Mouse (Mus musculus) thymus, postnatal 14 days (tissue): ENCODE measurements at regions not wholly inside any gene's neighbourhood (a gene's known extent, or its start where the extent isn't known, plus 50 kb on each side); places are given as distances from the start of the nearest gene placed in this dataset.

Experiments used
- DNase-seq: peaks from one replicate; pipeline ENCODE4 v3.0.0; 2021

- no peak for DNase-seq
Measured at GRCm38 (mm10) chr4:142855635-142856034, 357.2 kb downstream of the Prdm2 start.

DNA sequence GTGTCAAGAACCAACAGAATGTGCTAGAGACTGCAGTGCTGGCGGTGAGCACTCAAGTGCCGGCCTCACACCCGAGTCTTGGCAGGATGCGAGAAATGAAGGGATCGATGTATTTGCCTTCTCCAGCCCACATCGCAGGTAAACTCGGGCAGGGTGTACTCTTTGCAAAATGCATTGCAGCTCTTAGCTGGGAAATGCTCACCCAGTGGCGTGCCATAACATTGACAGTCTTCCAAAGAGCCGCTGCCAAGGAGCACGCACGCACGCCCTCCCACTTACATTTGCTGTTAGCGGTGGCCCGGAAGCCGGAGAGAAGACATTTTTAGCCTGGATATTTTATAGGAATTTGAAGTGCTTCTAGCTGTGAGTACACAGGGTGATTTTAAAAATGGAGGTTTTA lies 358.9 kb downstream of the Prdm2 start:
- no peak for DNase-seq

- DNase-seq, result no peak
Measured at GRCm38 (mm10) chr4:142845066-142845696, 367.6 kb downstream of the Prdm2 start.

DNA sequence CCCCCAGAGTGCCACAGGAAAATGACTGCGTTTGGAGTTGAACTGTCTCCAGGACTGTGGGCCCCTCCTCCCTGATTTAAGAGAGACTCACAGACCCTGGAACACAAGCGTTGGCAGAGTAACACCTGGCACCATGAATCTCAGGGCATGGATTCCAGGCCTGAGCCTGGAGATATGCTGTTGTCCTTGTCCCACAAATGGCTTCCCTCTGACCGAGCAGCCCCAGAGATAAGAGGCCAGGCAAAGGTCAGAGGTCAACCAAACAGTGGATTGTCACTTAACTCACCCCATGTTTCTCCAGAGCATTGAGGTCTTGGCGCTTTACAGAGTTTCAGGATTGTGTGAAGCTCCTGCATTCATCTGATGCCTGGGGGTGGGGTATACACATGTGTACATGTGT lies 373.3 kb downstream of the Prdm2 start:
- no peak for DNase-seq

DNA sequence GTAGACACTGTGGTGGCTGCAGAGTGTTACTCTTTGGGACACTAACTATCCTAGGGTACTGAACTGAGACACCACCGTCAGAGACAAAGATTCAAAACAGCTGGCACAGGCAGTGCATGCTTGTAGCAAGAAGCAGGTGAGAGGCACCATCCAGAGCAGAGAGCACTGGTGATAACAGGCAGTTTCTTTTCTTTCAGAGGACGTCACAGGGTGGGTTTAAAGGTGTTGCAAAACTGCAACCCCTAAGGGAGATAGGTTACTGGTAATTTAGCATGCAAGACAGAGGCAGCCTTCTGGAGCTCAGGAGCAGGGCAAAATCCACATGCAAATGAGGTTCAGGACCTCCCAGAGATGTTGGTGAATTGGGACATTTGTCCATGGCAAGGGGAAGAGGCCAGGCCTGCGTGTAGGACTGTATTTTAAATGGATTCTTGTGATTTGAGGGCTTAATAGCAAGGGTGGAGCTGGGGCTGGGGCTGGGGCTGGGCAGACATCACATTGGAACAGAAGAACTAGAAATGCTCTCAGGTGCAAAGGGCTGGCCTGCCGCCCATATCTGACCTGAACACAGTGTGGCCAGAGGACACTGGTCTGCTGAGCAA lies 374.3 kb downstream of the Prdm2 start:
- DNase-seq, result no peak

DNA sequence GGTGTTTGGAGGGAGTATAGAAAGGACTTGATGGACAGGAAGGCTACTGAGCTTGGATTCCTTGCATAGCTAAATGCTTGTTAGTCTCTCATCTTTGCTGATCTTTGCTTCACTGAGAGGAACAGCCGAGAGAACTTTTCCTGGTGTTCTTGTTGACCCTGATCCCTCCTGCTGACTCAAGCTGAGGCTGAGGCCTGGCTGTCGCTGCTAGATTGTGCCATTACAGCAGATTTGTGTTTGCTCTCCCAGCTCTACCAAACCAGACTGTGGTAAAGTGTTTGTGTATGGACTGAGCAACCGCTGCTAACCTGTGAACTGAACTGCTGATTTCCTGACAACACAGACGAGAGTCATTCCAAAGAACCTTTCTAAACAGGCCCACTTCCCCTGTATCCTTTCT lies 375.2 kb downstream of the Prdm2 start:
- DNase-seq, result no peak

- DNase-seq, result no peak
Measured at GRCm38 (mm10) chr4:142829711-142830110, 383.1 kb downstream of the Prdm2 start.

- DNase-seq, result no peak
Measured at GRCm38 (mm10) chr4:142828969-142829368, 383.8 kb downstream of the Prdm2 start.

GRCm38 (mm10) chr4:142826250-142826893 lies 386.4 kb downstream of the Prdm2 start:
- DNase-seq, result no peak

GRCm38 (mm10) chr4:142825786-142826185 lies 387.0 kb downstream of the Prdm2 start:
- no peak for DNase-seq

DNA sequence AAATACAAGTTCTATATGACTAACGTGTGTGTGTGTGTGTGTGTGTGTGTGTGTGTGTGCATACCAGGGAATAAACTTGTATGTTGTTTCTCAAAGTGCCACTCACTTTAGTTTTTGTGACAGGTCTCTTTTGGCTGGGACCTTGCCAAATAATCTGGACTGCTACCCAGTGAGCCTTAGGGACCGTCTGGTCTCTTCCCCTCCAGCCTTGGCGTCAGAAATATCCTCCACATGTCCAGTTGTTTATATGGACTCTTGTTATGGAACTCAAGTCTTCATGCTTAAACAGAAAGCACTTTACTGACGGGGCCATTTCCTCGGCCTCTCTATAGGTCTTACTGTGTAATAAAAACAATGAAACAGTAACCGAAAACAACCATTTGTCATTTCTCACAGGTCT lies 394.4 kb downstream of the Prdm2 start:
- DNase-seq, result no peak

- DNase-seq, result no peak
Measured at GRCm38 (mm10) chr4:142816986-142817385, 395.8 kb downstream of the Prdm2 start.

- DNase-seq, result no peak
Measured at GRCm38 (mm10) chr4:142803819-142804218, 409.0 kb downstream of the Prdm2 start.

DNA sequence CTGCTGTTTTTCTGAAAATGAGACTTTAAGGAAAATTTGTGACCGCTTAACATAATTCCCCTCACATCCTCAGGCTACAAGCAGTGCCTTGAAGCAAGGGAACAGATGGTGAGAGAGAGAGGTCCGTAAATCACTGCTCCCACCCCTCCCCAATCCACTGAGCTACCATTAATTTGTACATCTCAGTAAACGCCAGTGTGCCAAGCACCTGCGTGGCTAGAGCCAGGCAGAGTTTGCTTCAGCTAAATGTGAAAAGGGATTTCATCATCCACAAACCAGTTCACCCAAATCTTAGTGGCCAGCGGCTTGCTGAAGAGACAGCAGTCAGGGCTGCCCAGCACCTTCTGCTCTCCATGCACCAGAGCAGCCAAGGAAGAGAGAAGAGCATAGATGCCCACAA lies 413.5 kb downstream of the Prdm2 start:
- no peak for DNase-seq

- DNase-seq, result no peak
Measured at GRCm38 (mm10) chr4:142798834-142799233, 414.0 kb downstream of the Prdm2 start.

GRCm38 (mm10) chr4:142792606-142792970 lies 420.2 kb downstream of the Prdm2 start:
- no peak for DNase-seq

DNA sequence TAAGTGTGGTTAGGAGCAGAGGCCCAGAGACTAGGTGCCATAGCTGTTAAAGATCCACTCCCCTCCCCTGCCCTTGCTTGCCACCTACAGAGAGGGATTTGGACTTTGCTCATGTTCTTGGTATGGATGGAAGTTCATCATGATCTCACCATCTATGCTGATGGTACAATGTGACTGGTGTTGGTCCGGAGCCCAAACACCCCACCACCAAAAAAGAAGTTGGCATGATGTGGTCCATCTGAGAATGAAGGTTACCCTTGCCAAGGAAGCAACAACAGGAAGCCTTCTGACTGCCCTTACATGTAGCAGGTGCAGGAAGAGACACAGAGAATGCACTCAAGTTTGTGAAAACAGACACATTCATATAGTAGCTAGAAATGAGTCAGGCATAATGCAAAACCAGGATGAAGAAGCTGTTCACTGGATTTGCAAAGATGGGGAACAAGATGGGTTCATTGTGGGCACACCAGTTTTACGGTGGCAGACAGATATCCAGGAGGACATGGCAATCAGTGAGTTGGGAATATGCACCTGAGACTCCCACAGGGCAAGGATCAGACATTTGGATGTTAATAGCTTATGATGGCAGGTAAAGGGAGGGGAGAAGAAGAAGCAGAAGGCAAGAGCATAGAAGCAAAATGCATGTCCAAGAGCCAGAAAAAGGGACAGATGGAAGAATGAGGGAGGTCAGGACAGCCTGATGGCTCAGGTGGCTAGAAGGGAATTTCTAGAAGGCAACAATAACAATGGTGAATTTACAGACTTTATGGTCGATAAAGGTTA lies 420.8 kb downstream of the Prdm2 start:
- no peak for DNase-seq

DNA sequence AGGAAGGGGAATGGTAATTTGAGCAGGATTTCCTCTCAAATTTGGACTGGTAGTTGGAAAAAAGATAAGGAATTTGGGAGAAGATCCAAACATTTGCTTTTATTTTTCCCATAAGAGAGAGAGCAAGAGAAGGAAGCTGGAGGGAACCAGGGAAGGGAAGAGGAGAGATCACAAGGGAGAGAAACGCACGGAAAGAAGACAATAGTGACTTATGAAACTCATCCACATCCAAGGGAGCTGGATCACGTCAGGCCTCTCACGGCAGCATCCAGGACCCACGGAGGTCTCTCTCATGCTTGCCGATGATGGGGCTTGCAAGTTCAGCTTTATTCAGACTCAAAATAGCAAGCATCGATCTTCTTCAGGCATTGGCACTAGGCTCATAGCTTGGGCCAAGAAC lies 423.7 kb downstream of the Prdm2 start:
- DNase-seq, result no peak

DNA sequence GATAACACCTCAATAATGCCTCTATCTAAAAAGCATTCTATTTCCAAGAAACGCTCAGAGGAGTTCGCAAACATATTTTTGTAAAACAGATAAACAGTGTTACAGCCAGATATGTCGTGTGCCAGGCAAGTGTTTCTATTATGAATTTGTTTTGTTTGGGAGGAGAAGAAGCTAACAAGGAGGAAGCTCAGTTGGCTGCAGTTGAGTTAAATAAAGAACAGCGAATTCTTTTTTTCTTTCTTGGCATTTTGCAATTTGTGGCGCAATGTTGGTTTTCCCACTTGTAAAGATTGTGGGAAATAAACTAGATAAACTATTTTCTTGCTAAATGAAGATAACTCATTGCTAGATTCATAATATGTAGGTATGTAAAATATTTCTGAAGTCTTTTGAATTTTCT lies 427.4 kb downstream of the Prdm2 start:
- DNase-seq, result no peak

- DNase-seq, result no peak
Measured at GRCm38 (mm10) chr4:142776711-142777411, 435.9 kb downstream of the Prdm2 start.

DNA sequence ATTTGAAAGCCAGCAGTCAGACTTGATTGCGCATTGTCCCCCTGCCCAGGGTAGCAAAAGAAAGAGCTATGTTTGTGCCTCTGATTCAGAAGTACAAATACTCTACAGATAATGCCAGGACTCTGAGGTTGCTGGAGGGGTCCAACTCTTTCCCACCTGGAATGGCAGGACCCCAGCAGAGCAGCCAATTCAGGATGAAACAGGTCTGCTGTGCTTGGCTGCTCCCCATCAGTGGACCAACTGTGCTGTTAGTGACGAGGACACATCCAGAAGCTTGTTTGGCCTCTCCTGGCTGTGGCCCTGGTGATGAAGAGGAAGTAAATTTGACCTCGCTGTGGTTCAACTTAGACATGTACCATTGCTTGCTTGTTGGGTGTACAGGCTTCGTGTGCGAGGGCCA lies 437.8 kb downstream of the Prdm2 start:
- DNase-seq, result no peak

- no peak for DNase-seq
Measured at GRCm38 (mm10) chr4:142773651-142774151, 439.1 kb downstream of the Prdm2 start.
